Mouse (Mus musculus) hematopoietic stem cell, adult 5-6 weeks (primary cell): Measurements from ENCODE around the gene Itgb5. TPM values are rescaled to one million over a fixed set of nuclear protein-coding genes. Genes with fewer than 3 reads are reported as not detected.
A peak's percentile ranks its signal among the peaks of the same experiment; 100 is the strongest.

ENCODE experiments used
- ATAC-seq, 2 experiments: fragments of 125-278 bp in 1 of 2; replicated peaks in 1 of 2; 2 replicates each; pipeline ENCODE4 v1.8.0; 2016 to 2017; ENCODE audit warnings: inconsistent platforms in 2 of 2, mild to moderate bottlenecking in 2 of 2, moderate number of reproducible peaks in 2 of 2, low read depth in 1 of 2, moderate TSS enrichment in 1 of 2; ENCODE audit not compliant: low FRiP score in 2 of 2, poor library complexity in 2 of 2, severe bottlenecking in 2 of 2, insufficient read depth in 1 of 2, low TSS enrichment in 1 of 2
- total RNA-seq: library from RNA; stranded (forward); fragments of 172-1452, 232-1000 nt; gene quantifications from 2 replicates; pipeline ENCODE4 v1.2.3, GENCODE M21; 2017

Itgb5 gene
- total RNA-seq: 19.9 and 28.9 TPM in 2 replicates

GRCm38 (mm10) chr16:33829301-33829831 is at the start of gene Itgb5:
Gene Itgb5 (plus strand): TSS chr16:33829665.
- peak in 1 of 2 experiments; percentile 19; a peak in 1 of 4 replicates for ATAC-seq

GRCm38 (mm10) chr16:33781789-33782728 is 47.4 kb upstream of the Itgb5 start:
- ATAC-seq: no peak

GRCm38 (mm10) chr16:33782729-33783091 is 46.8 kb upstream of the Itgb5 start:
- no peak for ATAC-seq

DNA sequence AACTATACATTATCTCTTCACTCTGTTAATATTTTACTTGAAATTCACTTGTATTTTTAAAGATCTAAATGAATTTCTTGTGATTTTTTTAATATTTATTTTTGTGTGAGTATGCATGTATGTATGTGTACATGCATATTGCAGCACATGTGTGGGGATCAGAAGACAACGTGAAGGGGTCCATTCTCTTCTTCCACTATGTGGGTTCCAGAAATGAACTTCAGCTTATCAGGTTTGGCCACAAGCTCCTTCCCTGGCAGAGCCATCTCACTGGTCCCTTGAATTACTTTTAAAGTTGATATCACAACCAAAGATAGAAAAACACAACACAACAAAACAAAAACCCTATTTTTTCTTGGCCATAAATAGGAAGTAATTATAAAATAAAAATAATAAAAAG is 44.9 kb upstream of the Itgb5 start:
- ATAC-seq: no peak

- ATAC-seq: peak; percentile 62 to 65
These were observed 44.3 kb upstream of the Itgb5 start for GRCm38 (mm10) chr16:33785092-33785704.

GRCm38 (mm10) chr16:33786657-33787390 is 42.6 kb upstream of the Itgb5 start:
- peak in 1 of 2 experiments; percentile 50; a peak in 2 of 4 replicates for ATAC-seq

DNA sequence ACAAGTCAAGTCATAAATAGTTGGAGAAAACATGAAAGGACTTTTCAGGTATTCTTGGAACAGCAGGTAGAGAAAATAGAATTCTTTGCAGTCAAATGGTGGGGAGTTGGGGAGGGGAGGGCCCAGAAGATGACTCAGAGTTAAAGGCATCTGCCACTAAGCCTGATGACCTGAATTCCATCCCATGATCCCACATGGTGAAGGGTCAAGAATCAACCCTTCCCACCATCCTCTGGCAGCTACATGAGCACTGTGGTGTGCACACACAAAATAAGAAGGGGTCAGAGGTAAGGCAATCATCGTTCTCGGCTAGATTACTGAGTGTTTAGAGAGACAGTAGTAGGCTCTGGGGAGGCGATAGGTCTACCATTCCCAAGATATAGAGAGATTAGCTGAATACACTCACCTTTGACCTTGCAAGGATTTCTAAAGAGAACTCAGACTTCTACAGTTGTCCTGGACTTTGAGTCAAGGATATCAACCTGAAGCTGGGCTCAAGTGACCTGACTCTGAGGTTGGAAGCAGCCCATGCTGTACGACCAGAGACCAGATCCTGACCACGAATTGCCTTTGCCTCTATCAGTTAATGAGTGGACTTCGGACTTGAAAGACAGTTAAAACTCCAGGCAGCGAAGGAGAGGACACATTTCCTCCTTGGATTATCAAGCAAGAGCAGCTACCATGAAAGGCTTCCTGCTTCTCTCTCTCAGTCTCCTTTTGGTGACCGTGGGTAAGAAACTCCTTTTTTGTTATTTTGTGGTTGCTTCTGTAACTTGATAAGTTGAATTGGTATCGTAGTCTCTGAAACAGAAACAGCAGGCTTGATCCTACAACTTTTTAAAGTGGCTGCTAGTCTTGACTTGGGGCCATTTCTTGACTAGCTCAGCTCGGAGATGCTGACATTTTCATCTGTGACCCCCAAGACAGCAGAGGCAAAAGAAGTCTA is 35.3 kb upstream of the Itgb5 start, which contains the start of gene Muc13:
Gene Muc13 (plus strand): TSS at position 192 of the 946 bp plus-strand sequence.
- no peak for ATAC-seq

- ATAC-seq: no peak
These were observed 34.4 kb upstream of the Itgb5 start for GRCm38 (mm10) chr16:33795106-33795505.

- peak; percentile 84 to 88 for ATAC-seq
These were observed 33.6 kb upstream of the Itgb5 start for GRCm38 (mm10) chr16:33795887-33796286.

GRCm38 (mm10) chr16:33796756-33797155 is 32.7 kb upstream of the Itgb5 start:
- ATAC-seq: no peak

GRCm38 (mm10) chr16:33797860-33798259 is 31.6 kb upstream of the Itgb5 start:
- ATAC-seq: no peak

GRCm38 (mm10) chr16:33810002-33810401 is 19.5 kb upstream of the Itgb5 start:
- ATAC-seq: no peak

GRCm38 (mm10) chr16:33818413-33819165 is 10.9 kb upstream of the Itgb5 start:
- no peak for ATAC-seq

- ATAC-seq: peak; percentile 69 to 85
These were observed 8.9 kb upstream of the Itgb5 start for GRCm38 (mm10) chr16:33820269-33821178.

GRCm38 (mm10) chr16:33824603-33825002 is 4.9 kb upstream of the Itgb5 start:
- no peak for ATAC-seq
